Mouse (Mus musculus) large intestine, adult 2 months (tissue): Measurements from ENCODE around the gene Cldn16. TPM values are rescaled to one million over a fixed set of nuclear protein-coding genes. Genes with fewer than 3 reads are reported as not detected.

Experiments
- DNase-seq: peaks from one replicate; pipeline ENCODE4 v3.0.0-alpha.2; 2012; ENCODE audit warnings: low read depth, low spot score
- WGBS: fragments of 180-500 bp; shearing (Covaris S2); methylation state at CpG from one replicate; pipeline ENCODE4 v1.1.7; 2018; 5-methylcytosine and 5-hydroxymethylcytosine counted together
- polyA plus RNA-seq: library from polyadenylated mRNA; depleted of rRNA; stranded (reverse); fragments of >200 nt; gene quantifications from 2 replicates; pipeline ENCODE4 v1.2.3, GENCODE M21; 2012; rRNA removed

Gene Cldn16
- polyA plus RNA-seq, 1 experiment: not detected

DNA sequence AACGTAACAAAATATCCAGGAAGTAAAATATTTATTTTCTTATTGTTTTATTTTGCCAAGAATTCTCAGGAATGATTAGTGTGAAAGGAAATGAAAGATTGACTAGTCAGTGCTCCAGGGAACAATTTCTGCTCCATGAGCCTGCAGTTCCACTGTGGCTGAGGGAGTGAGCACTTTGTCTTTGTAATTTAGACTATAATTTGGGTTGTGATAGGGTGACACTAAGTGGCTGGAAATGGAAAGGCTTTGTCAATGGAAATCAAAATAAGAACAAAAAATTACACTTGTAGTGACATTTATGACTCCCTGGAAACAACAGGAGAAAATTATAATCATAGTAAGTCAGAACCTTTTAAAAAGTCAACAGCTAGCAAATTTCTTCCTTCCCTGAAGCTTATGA, 69.4 kb downstream of the Cldn16 start:
- no peak for DNase-seq
- WGBS: 76% methylated on average over 1 of the region's 1 CpGs

Other genes with a start within 250 kb of the Cldn16 start
- 0.14 and 0.37 TPM in 2 replicates for gene Cldn1, start 91.3 kb upstream of the Cldn16 start, polyA plus RNA-seq
- not detected in 2 replicates for gene Tmem207, start 63.6 kb downstream of the Cldn16 start, polyA plus RNA-seq
- 0.94 and 1.5 TPM in 2 replicates for gene Il1rap, start 118.6 kb downstream of the Cldn16 start, polyA plus RNA-seq